Mouse (Mus musculus) forebrain, embryonic 11.5 days (tissue): ENCODE measurements around the gene Uhrf1bp1. TPM values are rescaled to one million over a fixed set of nuclear protein-coding genes. Genes with fewer than 3 reads are reported as not detected.

ENCODE experiments used
- ATAC-seq: fragments of 200-750 bp; cut with Nextera tagmentation; replicated peaks from 2 replicates; pipeline ENCODE4 v1.8.0; 2017; ENCODE audit warnings: moderate TSS enrichment; ENCODE audit not compliant: low FRiP score
- DNase-seq: peaks from one replicate; pipeline ENCODE4 v3.0.0-alpha.2; 2017; ENCODE audit warnings: low spot score
- H3K27ac ChIP-seq: fragments of 300-500 bp; sonication (generic); 2 replicates; pipeline ENCODE4 v1.5.1; 2014; ENCODE audit warnings: low read depth, low read length
- H3K27me3 ChIP-seq: fragments of 300-500 bp; sonication (generic); 2 replicates; pipeline ENCODE4 v1.6.1; 2014; ENCODE audit warnings: mild to moderate bottlenecking, low read length, mixed read lengths; ENCODE audit not compliant: control insufficient read depth, insufficient read depth
- H3K36me3 ChIP-seq: fragments of 300-500 bp; sonication (generic); 2 replicates; pipeline ENCODE4 v1.6.1; 2014; ENCODE audit warnings: mild to moderate bottlenecking, low read length, moderate library complexity, mixed read lengths; ENCODE audit not compliant: control insufficient read depth, insufficient read depth
- H3K4me1 ChIP-seq: fragments of 300-500 bp; sonication (generic); replicated peaks from 2 replicates; pipeline ENCODE4 v1.6.1; 2014; ENCODE audit warnings: low read length, mixed read lengths; ENCODE audit not compliant: control insufficient read depth, insufficient read depth
- H3K4me2 ChIP-seq: fragments of 300-500 bp; sonication (generic); 2 replicates; pipeline ENCODE4 v1.6.1; 2014; ENCODE audit warnings: low read depth, mild to moderate bottlenecking, low read length, moderate library complexity, mixed read lengths; ENCODE audit not compliant: severe bottlenecking
- H3K4me3 ChIP-seq: fragments of 300-500 bp; sonication (generic); 2 replicates; pipeline ENCODE4 v1.5.1; 2014; ENCODE audit warnings: low read depth, low read length
- H3K9ac ChIP-seq: fragments of 300-500 bp; sonication (generic); 2 replicates; pipeline ENCODE4 v1.6.1; 2014; ENCODE audit warnings: low read length
- H3K9me3 ChIP-seq: fragments of 300-500 bp; sonication (generic); 2 replicates; pipeline ENCODE4 v1.6.1; 2016; ENCODE audit warnings: low read length, mixed read lengths; ENCODE audit not compliant: control insufficient read depth
- WGBS: fragments of 180-500 bp; shearing (Covaris S2); extraction: QIAGEN DNeasy Blood & Tissue Kit; methylation state at CpG from one replicate; pipeline ENCODE4 v1.1.7; 2014; 5-methylcytosine and 5-hydroxymethylcytosine counted together
- polyA plus RNA-seq: library from polyadenylated mRNA; unstranded; fragments of >200 nt; fragmentation: Nextera tagmentation; extraction: Ambion mirVana; gene quantifications from 2 replicates; pipeline ENCODE4 v1.2.1, GENCODE M21; 2014

Uhrf1bp1 gene
- polyA plus RNA-seq, 1 experiment from 2014 or later: 9.7 TPM

DNA sequence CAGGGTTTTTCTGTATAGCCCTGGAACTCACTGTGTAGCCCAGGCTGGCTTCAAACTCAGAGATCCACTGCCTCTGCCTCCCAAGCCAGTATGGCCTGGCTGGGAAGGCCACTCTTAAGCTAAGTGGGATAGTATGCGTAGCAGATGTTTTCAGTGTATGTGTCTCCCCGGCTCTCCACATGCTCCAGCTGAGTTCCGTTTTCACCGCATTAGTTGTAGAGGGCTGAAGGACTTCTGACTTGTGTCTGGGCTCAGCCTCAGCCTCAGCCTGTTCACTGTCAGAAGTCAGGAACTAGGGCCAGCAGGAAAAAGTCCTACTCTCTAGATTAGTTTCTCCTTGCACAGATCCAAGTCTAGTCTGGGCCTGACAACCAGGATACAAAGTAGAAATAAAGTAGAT lies 60.1 kb downstream of the Uhrf1bp1 start:
- no peaks in the 10 kb centered on the region for H3K4me1 ChIP-seq
- H3K4me2 ChIP-seq: no peak overlapping the region
- WGBS: 83% methylated on average over 4 of the region's 4 CpGs
- no peak overlapping the region for H3K9ac ChIP-seq
- DNase-seq (no peak), ATAC-seq (no peak)
- no peaks in the 10 kb centered on the region for H3K9me3 ChIP-seq
- no peak overlapping the region for H3K4me3 ChIP-seq
- H3K27ac ChIP-seq: no peak overlapping the region
- no peaks in the 10 kb centered on the region for H3K36me3 ChIP-seq
- H3K27me3 ChIP-seq: no peaks in the 10 kb centered on the region

DNA sequence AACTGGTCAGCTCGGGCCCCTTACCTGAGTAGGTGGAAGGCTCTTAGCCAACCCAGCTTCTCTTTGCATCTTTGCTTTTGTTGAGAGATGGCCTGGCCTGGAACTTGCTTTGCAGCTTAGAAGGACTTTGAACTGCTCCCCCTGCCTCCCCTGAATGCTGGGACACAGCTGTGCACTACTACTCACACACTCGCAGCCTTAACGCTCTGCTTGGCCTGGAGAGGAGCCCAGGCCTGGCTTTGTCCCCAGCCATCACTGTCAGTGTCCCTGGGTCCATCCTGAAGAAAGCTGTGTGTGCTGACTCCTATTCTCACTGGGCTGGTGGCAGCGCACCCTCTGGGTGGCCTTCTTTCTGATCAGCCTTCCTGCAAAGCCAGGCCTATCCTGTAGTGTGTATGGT lies 64.4 kb downstream of the Uhrf1bp1 start:
- Histone ChIP-seq H3K27ac (no peak overlapping the region), H3K4me2 (no peak overlapping the region), H3K4me1 (no peaks in the 10 kb centered on the region), H3K4me3 (no peak overlapping the region), H3K27me3 (no peaks in the 10 kb centered on the region), H3K36me3 (no peaks in the 10 kb centered on the region), H3K9ac (no peak overlapping the region), H3K9me3 (no peaks in the 10 kb centered on the region)
- DNase-seq (no peak), ATAC-seq (no peak)
- 89% methylated on average over 4 of the region's 4 CpGs for WGBS

DNA sequence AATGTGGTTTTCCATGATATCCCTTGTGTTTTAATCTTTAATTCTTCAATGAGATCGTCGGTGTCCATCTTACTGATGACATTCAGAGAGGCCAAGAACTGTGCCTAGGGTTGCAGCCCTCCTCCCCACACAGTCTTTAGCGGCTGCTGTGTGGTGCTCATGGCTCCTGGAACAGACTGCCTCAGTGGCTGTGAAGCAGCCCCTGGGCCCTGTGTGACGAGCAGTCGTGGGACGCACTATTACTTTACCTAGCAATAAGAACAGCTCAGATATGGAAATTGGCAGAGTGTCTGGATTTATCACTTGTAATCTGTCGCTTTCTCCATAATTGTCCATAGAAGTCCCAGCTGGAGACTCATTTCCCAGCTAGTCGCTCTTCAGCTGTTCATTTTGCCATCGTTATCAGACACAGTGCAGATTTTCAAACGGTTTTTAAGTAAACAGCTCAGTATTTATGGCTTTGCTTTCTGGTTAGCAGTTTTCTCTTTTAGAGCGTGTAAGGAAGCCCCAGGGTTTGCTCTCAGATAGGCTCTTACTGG lies 66.0 kb downstream of the Uhrf1bp1 start:
- Histone ChIP-seq H3K4me3 (no peak overlapping the region), H3K27ac (no peak overlapping the region), H3K27me3 (no peaks in the 10 kb centered on the region), H3K9me3 (no peaks in the 10 kb centered on the region), H3K4me2 (no peak overlapping the region), H3K4me1 (no peaks in the 10 kb centered on the region), H3K36me3 (no peaks in the 10 kb centered on the region), H3K9ac (no peak overlapping the region)
- ATAC-seq (no peak), DNase-seq (no peak)
- WGBS: 91% methylated on average over 11 of the region's 11 CpGs

DNA sequence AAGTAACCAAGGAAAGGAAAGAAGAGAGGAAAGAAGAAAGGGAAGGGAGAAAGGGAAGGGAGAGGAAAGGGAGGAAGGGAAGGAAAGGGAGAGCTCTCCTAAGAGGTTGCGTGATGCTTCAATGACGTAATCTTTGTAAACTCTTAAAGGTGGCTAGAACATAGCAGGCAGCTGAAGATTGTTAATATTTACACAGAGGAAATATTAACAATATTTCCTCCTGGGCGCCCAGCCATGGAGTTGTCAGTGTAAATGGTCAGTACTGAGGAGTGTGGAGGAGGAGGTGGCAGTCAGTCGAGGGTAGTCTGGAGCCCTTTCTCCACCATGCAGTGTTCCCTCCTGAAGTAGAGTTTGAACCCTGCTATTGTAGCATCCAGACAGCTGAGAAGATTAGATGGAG lies 68.8 kb downstream of the Uhrf1bp1 start:
- 88% methylated on average over 4 of the region's 4 CpGs for WGBS
- no peak overlapping the region for H3K4me3 ChIP-seq
- ATAC-seq (no peak), DNase-seq (no peak)
- H3K36me3 ChIP-seq: no peaks in the 10 kb centered on the region
- no peak overlapping the region for H3K27ac ChIP-seq
- no peaks in the 10 kb centered on the region for H3K27me3 ChIP-seq
- no peaks in the 10 kb centered on the region for H3K4me1 ChIP-seq
- H3K9me3 ChIP-seq: no peaks in the 10 kb centered on the region
- H3K4me2 ChIP-seq: no peak overlapping the region
- no peak overlapping the region for H3K9ac ChIP-seq

- Histone ChIP-seq H3K4me2 (no peak overlapping the region), H3K4me1 (no peaks in the 10 kb centered on the region), H3K27me3 (no peaks in the 10 kb centered on the region), H3K4me3 (no peak overlapping the region), H3K27ac (no peak overlapping the region), H3K9me3 (no peaks in the 10 kb centered on the region), H3K9ac (no peak overlapping the region), H3K36me3 (no peaks in the 10 kb centered on the region)
- DNase-seq (no peak), ATAC-seq (no peak)
- 88% methylated on average over 7 of the region's 7 CpGs for WGBS
These were observed 69.3 kb downstream of the Uhrf1bp1 start for GRCm38 (mm10) chr17:27925504-27925903.

DNA sequence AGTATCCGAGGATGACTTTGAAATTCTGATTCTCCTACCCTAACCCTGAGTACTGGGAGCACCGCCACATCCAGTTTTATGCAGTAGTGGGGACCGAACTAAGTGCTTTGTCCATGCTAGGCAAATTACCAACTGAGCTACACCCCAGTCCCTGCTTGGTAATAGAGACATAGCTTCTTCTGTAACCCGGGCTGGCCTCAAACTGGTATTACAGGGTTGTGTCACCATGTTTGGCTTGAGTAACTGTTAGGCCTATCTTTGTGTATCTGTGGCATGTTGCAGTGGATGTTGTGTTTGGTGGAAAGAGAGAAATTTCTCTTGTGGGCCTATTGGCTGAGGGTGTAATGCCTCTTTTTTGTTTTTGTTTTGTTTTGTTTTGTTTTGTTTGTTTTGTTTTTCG lies 74.0 kb downstream of the Uhrf1bp1 start:
- no peaks in the 10 kb centered on the region for H3K36me3 ChIP-seq
- H3K27me3 ChIP-seq: no peaks in the 10 kb centered on the region
- no peak overlapping the region for H3K27ac ChIP-seq
- DNase-seq (no peak), ATAC-seq (no peak)
- no peak overlapping the region for H3K4me2 ChIP-seq
- H3K9ac ChIP-seq: no peak overlapping the region
- no peaks in the 10 kb centered on the region for H3K4me1 ChIP-seq
- H3K9me3 ChIP-seq: no peaks in the 10 kb centered on the region
- WGBS: 90% methylated on average over 5 of the region's 5 CpGs
- no peak overlapping the region for H3K4me3 ChIP-seq

- no peaks in the 10 kb centered on the region for H3K27me3 ChIP-seq
- no peak overlapping the region for H3K9ac ChIP-seq
- no peaks in the 10 kb centered on the region for H3K36me3 ChIP-seq
- ATAC-seq (no peak), DNase-seq (no peak)
- H3K4me1 ChIP-seq: no peaks in the 10 kb centered on the region
- H3K4me2 ChIP-seq: no peak overlapping the region
- WGBS: 90% methylated on average over 4 of the region's 4 CpGs
- no peak overlapping the region for H3K27ac ChIP-seq
- H3K9me3 ChIP-seq: no peaks in the 10 kb centered on the region
- no peak overlapping the region for H3K4me3 ChIP-seq
These were observed 75.6 kb downstream of the Uhrf1bp1 start for GRCm38 (mm10) chr17:27931826-27932225.

GRCm38 (mm10) chr17:27934136-27934910 lies 78.1 kb downstream of the Uhrf1bp1 start:
- Histone ChIP-seq H3K9me3 (no peaks in the 10 kb centered on the region), H3K4me1 (0 out of 2 replicates have a peak, but pooled peaks cover 2% of the 10 kb centered on the region), H3K27ac (no peak overlapping the region), H3K4me3 (no peak overlapping the region), H3K27me3 (no peaks in the 10 kb centered on the region), H3K9ac (no peak overlapping the region), H3K4me2 (no peak overlapping the region), H3K36me3 (no peaks in the 10 kb centered on the region)
- 90% methylated on average over 10 of the region's 10 CpGs for WGBS
- ATAC-seq (no peak), DNase-seq (no peak)

- Histone ChIP-seq H3K27me3 (no peaks in the 10 kb centered on the region), H3K4me3 (no peak overlapping the region), H3K4me2 (no peak overlapping the region), H3K4me1 (0 out of 2 replicates have a peak, but pooled peaks cover 2% of the 10 kb centered on the region), H3K9me3 (no peaks in the 10 kb centered on the region), H3K36me3 (no peaks in the 10 kb centered on the region), H3K27ac (no peak overlapping the region), H3K9ac (no peak overlapping the region)
- DNase-seq (no peak), ATAC-seq (no peak)
- WGBS: 93% methylated on average over 3 of the region's 3 CpGs
These were observed 78.8 kb downstream of the Uhrf1bp1 start for GRCm38 (mm10) chr17:27935091-27935490.
